Mouse (Mus musculus) cerebellum, adult 11-12 months (tissue): ENCODE results near the gene Tmem234.

Experiments used
- DNase-seq: peaks from one replicate; pipeline ENCODE4 v3.0.0; 2022

Gene Tmem234

DNA sequence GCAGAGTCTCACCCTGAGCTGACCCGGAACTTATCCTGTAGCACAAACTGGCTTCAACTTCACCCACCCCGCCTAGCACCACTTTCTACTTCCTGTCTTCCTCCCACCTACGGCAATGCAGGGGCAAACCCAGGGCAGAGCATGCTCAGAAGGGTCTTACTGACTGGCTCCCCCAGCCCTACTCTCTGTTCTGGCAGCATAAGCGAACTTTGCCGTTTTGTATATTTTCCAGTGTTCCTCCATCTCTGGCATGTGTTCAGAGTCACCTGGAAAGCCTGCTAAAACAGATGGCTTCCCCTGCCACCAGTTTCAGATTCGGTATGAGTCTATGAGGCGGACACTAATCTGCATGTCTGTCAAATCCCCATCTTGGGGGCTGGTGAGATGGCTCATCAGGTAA is 20.1 kb upstream of the Tmem234 start:
- peak; percentile 57 for DNase-seq

DNA sequence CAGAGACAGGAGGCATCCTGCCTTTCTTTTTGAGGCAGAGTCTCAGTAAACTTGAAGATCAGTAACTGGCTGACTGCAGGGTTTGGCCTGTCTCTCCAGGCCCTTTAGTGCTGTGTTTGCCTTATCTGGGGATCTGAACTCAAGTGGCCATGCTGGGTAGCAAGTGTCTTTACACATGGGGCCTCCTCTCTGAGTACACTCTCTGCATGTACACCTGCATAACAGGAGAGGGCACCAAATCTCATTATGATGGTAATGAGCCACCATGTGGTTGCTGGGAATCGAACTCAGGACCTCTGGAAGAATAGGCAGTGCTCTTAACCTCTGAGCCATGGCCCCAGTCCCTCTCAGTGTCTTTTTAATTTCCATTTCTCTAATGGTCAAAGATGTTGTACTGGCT is 18.2 kb upstream of the Tmem234 start:
- DNase-seq: no peak

DNA sequence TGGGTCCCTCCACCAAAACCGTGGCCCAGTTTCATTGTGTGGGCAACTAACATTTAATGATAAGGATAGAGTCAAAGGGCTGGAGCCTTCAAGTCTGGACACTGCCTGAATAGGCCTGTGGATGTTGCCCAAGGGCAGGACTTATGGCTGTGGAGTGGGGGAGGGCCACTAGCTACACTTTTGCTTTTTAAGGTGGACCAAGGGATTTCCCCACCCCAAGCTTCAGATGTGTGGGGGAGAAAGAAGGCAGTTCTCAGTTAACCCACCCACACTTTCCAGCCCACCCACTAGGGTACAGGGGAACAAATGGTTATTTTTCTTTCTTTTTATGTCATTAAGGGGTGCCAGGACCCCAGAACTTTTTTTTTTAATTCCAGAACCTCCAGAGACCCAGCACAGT is 16.1 kb upstream of the Tmem234 start:
- DNase-seq: no peak

DNA sequence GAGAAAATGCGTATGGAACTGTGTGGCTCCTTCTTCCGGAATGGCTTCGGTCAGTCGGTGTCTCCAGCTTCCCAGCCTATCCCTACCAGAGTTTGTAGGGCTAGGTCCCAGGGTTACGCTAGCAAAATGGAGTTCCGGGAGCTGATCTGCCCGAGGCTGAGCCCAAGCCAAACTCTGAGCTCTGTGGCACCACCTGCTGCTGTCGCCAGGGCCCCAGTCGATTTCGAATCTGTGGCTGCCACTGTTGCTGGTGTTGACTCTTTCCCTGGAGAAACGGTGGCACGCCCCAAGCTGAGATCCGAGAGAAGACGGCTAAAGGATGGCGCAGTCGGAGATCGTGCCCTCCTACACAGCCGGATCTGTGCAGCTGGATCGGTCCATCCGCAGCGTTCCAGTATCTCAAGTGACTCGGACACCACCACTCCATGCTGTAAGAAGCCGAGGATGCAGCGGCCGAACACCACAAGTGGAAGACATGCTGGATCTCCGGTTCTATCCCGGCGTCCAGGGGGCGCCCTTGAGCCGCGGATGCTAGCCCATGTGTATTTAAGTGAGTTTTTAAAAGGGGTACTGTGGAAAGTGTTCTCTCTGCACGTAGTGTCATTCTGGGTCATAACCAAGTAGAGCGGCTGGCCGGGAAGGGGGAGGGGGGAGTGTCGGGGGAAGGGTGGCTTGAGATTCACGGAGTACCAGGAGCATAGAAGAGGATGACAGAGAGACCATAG is 15.4 kb upstream of the Tmem234 start:
- peak; percentile 60 for DNase-seq

DNA sequence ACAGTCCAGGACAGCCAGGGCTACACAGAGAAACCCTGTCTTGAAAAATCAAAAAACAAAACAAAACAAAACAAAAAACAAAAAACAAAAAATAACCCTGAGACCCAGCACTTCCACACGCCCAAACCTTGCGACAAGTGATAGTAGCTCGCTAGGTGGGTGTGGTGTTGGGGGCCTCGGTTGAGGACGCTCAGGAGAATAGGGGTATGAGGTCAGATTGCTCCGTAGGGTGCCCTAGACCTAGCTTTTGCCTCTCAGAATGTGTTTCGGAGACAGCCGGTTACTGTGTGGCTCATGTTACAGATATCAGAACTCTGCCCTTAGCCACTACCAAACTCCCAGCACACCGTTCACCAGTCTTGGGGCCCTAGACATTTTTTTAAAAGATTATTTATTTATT is 14.7 kb upstream of the Tmem234 start:
- no peak for DNase-seq

DNA sequence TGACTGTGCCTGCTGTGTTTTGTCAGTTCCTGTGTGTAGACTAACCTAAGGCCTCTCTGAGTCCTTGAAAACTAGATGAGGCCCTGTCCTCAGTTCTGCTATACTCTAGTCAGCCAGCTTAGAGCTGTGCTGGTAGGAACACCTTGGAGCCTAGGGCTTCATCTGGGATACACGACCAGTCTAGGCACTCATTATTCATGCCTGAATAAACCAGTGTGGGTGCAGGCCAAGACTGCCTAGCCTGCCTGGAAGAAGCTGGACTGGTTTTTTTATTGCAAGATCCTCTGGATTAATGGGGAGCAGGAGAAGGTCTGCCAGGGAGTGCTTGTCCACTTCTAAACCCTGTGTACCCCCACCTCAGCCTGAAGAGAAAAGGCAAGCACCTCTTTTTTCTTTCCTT is 13.5 kb upstream of the Tmem234 start:
- no peak for DNase-seq

DNA sequence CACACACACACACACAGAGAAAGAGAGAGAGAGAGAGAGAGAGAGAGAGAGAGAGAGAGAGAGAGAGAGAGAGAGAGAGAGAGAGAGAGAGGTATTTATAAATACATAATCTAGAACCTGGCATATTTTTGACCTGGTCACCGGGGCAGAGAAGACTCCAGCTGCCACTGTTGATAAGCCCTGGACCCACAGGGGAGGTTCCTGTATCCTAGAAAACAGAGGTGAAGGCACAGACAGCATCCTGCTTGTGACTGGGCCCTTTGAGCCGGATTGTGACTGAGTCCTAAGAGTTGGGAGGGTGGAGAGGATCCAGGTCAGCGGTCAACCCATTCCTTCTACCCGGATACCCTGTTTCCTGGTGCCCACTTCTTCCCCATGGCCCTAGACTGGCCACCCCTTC is 11.6 kb upstream of the Tmem234 start:
- no peak for DNase-seq

DNA sequence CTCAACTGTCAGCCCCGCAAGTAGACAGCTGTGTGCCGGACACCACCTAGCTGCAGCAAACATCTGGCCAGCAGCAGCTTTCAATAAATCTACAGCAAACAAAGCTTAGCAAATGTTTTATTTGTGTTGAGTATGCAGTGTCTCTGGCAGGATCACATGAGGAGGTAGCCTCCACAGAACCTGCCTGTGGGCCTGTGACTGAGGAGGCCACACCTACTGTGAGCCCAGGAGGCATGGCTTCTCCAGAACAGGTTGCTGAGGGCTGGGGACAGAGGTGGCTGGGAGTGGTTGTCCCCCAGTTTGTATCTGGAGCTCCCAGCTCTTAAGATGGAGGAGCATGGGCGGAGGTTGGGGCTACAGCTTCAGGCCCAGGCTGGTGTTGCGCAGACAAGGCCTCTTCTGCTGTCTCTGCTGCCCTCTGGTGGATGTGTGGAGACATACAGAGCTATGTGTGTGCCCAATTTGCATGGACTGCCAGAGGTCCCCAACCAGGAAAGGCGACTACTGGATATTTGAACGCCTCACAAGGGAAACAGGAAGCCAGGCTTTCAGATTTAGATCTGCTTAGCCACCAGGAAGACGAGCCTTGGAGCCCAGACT is 8.1 kb downstream of the Tmem234 start:
- peak; percentile 81 for DNase-seq

DNA sequence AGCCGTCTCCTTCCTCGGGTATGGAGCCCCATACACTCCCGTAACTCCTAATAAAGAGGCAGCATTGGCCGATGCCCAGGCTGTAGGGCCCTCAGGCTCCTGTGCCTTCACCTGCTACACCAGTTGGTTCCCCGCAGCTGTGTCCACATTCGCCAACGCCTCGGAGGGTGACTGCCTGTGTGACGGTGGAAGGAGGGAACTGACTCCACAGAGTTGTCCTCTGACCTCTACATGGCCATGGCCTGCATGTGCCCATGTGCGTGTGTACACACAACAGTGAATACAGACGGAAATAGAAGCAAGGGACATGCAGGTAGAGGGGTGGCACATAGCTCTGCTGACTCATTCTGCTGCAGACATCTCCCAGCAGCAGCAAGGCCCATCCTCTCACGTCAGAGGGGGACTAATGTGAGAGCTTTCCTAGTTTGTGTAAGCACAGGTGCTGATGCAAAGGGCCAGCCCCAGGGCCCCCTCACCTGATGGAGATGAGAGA is 8.7 kb downstream of the Tmem234 start:
- DNase-seq: peak; percentile 45

DNA sequence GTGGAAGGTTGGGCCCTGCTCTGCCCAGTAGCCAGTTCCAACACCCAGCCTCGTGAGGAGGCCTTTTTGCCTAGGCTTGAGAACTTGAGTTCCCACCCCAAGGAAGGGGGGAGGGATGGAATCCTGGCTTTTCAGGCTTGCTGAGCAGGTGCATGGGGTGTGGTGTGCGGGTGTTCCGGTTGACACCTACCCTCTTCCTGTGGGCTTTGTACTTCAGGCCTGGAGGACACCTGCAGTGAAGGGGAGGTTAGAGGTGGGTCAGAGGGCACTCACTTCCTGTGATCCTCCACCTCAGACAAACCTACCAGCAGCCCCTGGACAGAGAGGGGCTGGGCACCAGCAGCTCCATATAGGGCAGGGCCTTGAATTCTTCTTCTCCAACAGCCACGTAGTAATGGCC is 9.6 kb downstream of the Tmem234 start:
- peak; percentile 27 for DNase-seq

DNA sequence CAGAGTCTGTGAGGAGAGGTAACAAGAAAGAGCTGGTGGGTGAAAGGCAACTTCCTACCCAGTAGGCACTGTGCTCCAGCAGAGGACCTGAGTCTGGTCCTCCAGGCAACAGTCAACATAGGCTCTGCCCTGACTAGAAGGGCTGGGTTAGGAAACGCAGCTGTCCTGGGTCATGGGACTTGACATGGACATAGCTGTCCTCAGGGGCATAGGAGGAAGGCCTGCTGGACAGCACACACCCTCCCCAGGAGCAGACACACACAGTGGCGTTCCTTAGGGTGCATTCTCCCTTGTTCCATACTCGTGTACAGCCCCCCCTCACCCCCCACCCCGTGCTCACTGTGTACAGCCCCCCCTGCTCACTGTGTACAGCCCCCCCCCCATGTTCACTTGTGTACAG is 10.0 kb downstream of the Tmem234 start:
- no peak for DNase-seq

DNA sequence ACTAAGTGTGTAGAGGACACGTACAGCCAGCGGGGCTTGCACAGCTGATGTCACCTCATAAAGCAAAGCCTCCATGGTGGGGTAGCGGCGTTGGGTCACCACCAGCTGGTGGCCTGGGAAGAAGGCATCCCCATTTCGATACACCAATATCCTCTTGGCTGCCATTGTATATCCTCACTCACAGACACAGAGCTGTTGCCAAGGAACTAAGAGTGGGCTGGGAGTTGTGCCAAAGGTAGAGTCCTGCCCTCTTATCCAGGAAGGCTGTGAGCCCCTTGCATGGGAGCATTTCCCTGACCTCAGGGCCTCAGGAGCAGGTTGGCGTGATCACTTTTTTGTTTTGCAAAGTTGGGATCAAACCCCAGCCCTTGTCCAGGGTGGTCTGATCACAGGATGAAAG is 13.6 kb downstream of the Tmem234 start, which contains the start of gene Dcdc2b:
Dcdc2b (minus strand) TSS at position 165 of the 400 bp plus-strand sequence.
- peak; percentile 41 for DNase-seq

DNA sequence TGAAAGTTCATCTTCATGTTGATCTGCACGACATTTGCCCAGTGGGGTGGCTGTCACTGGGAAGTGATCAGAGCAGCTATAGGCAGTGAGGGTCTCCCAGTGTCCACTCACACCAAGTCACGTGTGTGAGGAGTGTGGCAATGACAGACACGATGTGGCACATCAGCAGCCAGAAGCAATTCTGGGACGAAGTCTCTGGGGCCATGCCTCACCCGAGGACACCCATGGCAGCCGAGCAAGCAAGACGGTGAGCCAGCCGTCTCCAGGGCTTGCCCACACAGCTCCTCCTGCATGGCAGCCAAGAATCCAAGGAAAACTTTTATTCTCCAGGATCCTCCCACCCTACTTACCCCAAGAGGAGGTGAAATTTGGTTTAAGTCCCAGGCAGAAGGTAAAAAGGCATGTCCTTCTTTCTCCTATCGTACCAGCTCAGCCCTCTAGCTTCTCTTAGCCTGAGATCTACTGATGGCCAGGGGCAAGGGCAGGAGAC is 15.4 kb downstream of the Tmem234 start:
- peak; percentile 39 for DNase-seq

DNA sequence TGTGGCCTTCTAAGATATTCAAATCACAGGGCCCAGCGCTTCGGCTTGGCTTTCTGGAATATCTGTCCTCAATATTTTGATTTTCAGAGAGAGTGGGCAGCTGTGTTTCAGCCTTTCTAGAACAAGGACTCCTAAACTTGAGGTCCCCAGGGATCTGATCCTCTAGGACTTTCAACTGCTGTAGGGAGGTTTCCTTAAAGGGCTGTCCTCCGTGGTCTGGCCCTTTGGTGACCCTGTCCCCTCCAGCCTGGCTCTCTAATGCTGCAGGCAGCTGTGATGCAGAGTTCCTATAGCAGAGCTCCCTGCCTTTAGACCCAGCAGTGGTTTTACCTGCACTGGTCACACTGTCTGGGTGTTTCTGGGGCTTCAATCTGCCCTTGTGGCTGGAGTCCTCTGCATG is 16.2 kb downstream of the Tmem234 start:
- DNase-seq: no peak

DNA sequence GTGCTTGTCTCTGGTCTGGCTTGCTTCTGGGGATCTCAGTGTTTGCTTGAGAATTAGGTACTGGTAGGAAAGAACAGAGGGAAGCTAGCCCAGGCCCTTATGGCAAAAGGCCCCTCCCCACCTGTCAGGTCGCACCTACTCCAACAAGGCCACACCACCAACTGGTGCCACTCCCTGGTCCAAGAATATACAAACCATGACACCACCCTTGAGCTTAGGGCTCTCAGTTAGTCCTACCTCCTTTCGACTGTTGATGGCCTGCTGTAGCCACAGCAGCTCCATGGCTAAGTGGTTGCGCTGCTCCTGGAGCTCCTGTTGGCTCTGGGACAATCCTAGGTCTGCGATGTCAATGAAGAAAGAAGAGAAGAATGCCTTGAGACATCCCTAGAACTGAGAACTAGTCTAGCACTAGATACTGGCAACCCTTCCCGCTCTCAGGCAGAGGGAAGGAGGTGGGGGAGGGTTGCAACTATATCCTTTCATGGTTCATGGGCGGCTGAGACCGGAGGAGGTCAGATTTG is 16.7 kb downstream of the Tmem234 start:
- peak; percentile 50 for DNase-seq

DNA sequence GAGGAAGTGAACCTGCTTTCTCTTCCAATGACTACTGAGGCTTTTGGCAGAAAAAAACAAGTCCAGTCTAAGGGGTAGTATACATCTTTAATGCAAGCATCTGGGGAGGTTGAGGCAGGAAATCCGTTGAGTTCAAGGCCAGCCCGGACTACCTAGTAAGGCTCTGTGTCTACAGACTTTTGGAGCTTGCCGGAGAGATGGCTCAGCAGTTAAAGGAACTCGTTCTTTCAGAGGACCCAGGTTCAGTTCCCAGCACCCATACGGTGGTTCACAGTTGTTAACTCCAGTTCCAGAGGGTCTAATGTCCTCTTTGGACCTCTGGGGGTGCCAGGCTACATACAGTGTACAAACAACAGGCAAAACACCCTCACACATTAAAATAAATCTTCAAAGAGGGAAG is 17.6 kb downstream of the Tmem234 start:
- DNase-seq: peak; percentile 55

DNA sequence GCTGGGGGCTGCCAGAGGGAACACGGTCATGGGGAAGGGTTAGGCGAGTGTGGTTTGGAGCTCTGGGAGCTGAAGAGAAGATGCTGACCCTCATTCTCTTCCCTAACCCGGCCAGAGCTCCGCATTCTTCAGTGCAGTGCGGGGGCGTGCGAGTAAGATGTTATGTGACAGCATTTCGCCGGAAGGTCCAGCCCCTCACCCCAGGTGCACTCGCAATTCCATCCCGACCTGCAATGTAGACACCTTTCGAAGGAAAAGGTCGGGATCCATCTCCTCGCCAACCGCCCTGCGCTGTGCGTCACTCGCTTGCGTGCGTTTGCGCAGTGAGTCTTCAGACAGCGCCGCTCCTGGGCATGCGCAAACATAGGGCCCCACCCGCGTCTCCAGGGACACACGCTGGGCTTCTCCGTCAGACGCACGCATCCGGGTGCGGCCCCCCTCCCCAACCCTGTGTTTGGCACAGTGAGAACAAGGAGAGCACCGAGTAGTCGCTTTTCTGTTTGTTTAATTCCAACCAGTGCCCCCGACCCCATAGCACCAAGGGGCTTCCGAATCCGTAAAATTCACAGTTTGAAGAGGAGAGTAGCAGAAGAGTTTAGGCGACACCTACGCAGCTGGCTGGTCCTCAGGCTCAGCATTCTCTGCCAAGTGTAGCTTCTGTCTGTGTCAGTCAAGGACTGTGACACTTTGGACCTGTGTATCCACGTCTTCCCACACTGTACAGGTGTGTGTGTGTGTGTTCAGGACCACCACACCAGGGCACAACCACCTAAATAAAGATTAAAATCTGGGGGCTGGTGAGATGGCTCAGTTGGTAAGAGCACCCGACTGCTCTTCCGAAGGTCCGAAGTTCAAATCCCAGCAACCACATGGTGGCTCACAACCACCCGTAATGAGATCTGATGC is 18.6 kb downstream of the Tmem234 start, which contains the start of gene Iqcc:
Iqcc (minus strand) TSS at position 314 of the 906 bp plus-strand sequence.
- peak; percentile 97 for DNase-seq

DNA sequence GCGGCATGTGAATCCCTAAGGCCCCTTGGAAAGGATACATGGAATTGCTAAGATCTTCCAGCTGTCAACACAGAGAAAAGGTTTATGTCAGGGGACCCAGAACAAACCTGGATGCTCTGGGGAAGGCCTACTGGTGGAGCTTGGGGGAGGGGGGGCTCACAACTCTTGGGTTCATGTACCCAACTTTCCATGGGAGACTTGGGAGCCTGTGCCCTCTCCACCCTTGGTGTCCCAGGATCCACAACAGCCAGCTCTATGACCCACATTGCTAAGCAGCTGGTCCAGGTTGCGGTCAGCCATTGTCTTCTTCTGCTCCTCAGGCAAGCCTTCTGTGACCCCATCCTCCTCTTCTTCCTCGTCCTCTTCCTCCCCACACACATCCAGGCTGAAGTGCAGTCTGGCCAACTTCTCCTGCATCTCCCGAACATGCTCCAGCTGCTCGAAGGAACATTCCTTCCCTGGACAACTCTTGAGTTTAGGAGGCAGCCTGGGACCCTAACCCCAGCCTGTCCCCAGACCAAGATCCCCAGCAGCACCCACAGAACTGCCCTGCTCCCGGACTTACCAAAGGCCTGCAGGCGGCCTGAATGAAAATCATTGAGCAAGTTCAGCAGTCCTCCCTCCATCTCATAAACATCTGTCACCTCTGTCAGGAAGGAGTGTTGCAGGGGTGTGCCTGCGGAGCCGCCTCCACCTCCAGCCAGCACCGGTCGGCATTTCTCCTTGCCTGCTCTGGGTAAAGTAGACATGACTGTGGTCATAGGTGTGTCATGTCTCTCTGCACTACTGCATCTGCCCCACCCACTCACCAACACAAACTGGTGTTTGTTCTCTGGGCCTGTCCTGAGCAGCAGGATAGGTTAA is 20.2 kb downstream of the Tmem234 start:
- peak; percentile 65 for DNase-seq

DNA sequence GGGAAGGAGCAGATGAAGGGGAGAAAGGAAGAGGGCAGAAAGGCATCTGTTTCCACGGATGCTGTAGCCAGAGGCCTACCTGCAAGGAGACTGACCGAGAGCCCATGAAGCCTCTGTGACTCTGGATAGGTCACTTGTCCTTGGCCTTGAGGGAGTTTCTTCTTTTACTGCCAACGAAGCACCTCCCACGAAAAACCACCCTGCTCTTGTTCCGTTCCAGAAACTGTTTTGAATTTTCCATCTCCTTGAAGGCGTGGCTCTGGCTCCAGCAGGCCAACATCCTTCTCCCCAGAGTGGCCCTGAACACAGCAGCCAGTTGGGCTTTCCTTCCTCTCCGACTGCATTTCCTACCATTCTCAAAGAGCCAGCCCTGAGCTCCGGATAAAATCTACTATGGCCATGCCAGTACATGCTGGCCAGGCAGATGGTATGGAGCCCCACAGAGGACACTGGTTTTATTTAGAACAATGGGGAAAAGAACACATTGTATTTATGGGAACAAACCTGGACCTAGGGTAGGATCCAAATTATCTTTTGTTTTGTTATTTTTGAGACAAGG is 20.9 kb downstream of the Tmem234 start:
- DNase-seq: peak; percentile 85

DNA sequence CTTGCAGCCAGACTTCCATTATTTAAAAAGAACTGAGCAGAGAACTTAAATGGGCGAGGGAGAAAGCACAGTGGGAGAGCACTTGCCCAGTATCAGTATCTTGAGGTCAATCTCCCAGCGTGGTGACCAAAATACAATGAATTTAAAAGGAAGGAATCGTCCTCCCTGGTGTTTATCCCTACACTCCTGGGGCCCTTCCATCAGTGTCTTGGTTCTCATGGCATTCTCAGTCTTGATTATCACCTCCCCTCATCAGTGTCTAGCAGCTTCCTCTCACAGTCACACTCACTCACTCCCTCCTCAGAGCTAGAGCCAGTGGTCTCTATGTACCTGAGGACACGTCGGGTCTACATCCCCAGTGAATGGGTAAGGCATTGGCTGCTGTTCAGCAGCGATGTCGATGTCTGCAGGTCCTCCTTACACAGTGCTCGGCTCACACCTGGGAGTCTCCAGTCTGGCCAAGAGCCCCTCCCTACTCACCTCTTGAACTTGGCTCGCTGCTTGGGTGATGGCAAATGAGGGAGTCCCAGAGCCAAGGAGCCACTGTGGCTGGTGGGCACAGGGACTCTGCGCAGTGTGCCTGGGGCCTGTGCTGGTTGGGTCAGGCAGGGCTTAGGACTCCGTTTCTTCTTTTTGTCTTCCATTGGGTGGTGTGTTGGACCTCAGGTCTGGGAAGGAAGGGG is 21.8 kb downstream of the Tmem234 start:
- DNase-seq: peak; percentile 77
